Mouse (Mus musculus): Measurements from ENCODE around the gene Dennd4b.
"Not testable (repeated sequence)": the region's sequence is repeated elsewhere in the genome, so short reads cannot be mapped to it uniquely, and the experiment has no call there.

Gene Dennd4b

DNA sequence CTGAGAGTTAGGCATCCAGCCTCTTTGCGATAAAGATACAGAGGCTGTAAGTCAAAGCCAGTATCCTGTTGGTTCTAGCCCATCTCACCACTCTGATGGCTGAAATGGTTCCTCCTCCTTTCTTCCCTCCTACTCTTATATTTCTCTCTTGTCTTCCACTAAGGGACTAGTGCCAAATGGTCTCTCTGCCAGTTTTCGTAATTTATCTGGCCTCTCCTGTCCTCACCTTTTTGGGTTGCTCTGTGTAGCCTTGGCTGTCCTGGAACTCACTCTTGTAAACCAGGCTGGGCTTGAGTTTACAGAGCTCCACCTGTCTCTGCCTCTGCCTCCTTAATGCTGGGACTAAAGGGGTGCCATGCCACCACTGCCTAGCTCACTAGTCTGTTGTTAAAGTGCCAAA, 12.3 kb upstream of the Dennd4b start:
- in situ Hi-C loops (cut with MboI, MseI) = not testable (repeated sequence)

DNA sequence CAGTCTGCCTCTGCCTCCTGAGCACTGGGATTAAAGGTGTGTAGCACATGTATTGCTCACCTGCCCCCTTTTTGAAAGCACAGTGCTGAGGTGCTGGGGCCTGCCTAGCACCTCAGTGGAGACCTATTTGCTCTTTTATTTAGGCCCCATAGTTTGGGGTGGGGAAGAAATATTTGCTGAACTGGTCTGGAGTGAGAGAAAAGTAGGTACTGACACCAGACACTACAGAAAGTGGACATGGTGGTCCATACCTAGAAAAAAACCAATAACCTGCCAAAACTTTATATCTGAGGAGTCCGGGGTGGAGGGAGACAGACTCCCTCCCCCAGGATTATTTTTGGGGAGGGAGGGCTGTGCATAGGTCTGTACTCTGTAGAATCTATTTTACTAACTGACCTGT, 11.8 kb upstream of the Dennd4b start:
- in situ Hi-C loops (cut with MboI, MseI) = not testable (repeated sequence)

DNA sequence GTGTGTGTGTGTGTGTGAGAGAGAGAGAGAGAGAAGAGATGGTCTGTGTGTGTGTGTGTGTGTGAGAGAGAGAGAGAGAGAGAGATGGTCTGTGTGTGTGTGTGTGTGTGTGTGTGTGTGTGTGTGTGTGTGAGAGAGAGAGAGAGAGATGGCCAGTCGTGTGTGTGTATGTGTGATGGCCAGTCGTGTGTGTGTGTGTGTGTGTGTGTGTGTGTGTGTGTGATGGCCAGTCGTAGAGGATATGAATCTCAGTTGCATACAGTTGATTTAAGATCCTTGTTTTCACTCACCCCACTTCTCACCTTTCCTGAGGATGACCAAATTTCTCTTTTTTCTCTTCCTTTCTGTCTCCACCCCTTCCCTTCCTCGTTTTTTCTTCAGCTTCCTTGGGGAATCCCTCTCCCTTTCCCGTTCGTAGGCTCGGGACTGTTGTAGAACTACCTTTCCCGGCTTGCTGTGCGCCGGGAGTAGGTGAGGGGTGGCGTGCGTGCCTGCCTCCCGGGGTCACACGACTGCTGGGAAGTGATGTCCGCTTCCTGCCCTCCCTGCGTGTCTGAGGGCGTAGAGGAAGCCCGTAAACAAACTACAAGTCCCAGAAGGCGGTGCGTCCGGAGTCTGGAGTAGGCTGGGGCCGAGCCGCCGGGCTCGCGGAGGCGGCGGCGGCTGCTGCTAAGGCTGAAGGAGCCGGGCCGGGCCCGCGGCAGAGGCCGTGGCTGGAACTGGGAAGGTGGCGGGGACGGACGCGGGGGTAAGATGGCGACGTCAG, 11.1 kb upstream of the Dennd4b start, which contains the start of gene Crtc2:
Crtc2 (plus strand) TSS at position 511 of the 766 bp plus-strand sequence.
- in situ Hi-C loops (cut with MboI, MseI) = no loop called here

DNA sequence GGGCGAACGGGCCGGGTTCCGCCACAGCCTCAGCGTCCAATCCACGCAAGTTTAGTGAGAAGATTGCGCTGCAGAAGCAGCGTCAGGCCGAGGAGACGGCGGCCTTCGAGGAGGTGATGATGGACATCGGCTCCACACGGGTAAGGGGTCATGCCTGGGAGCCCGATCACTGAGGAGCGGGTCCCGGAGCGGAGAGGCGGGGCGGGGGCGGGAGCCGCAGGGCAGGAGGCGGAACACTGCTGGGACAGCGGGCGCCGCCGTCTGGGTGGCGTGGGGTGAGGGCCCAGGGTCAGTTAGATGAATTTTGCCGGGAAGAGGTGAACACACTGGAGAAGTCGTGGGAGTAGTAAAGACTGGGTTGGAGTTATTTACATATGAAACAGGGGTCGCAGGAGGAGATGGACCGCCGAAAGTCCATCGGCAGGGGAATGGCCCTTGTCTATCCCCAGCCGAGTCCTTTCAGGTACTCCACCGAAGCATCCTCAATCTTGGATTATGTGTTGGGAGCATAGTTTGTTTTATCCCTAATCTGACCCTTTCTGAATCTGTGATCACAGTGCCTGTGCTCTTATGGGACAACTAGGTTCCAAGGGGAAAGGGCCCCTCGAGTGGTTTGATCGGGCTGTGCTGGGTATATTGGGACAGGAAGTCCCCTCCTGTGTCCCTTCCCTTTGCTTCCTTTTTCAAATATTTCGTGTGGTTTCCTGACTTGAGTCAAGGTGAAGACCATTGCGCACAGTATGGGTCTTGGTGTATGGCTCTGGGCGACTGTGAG, 10.4 kb upstream of the Dennd4b start:
- in situ Hi-C loops (cut with MboI, MseI) = no loop called here

GRCm38 (mm10) chr3:90255194-90255565, 9.8 kb upstream of the Dennd4b start:
- in situ Hi-C loops (cut with MboI, MseI) = no loop called here

DNA sequence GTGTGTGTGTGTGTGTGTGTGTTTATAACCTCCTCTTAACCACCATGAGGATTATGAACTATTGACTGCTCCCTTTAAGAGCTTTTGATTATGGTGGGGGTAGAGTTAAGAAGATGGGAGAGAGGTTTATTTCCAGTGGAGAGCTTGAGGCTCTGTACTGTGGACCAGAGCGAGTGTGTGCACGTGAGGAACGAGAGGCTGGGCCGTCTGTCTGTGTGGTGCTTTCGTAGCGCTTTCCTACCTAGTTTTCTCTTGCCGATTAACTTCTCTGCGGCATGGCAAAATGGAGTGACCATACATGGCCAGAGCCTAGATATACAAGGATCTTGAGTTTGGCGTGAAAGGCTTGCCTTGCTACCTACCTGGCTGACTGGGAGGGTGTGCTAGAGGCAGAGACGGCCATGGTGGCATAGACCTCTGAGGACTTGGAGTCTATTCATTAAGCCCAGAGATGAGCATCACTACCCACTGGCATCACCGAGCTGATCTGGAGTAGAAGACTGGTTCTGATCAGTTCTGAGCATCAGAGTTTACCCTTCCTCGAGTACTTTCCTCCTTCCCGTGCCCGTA, 9.1 kb upstream of the Dennd4b start:
- in situ Hi-C loops (cut with MboI, MseI) = no loop called here

DNA sequence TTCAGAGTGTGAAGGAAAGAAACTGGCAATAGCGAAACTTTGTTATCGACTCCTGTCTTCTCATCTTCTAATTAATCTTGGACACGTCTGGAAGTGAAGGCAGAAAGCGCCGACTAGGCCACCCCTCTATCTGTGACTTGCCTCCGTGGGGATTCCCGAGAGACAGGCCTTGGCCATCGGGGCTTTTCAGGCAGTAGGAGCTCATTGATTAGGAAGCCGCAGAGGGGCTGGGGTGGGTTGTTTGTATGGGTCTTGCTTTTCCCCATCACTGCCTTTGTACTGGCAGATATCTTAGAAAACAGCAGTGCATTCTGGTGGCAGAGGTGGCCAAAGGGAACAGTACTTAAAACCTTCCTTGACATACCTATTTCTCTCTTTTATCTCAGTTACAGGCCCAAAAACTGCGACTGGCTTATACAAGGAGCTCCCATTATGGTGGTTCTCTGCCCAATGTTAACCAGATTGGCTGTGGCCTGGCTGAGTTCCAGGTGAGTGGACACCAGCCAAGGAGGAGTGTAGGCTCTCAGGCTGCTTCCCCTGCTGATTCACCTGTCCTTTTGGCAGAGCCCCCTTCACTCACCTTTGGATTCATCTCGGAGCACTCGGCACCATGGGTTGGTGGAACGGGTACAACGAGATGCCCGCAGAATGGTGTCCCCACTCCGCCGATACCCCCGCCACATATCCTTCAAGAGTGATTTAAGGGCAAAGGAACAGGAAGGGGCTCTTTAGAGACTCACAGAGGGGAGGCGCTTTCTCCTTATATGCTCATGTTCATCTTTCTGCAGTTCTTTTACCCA, 8.1 kb upstream of the Dennd4b start:
- in situ Hi-C loops (cut with MboI, MseI) = no loop called here

GRCm38 (mm10) chr3:90258521-90258920, 6.5 kb upstream of the Dennd4b start:
- in situ Hi-C loops (cut with MboI, MseI) = no loop called here

DNA sequence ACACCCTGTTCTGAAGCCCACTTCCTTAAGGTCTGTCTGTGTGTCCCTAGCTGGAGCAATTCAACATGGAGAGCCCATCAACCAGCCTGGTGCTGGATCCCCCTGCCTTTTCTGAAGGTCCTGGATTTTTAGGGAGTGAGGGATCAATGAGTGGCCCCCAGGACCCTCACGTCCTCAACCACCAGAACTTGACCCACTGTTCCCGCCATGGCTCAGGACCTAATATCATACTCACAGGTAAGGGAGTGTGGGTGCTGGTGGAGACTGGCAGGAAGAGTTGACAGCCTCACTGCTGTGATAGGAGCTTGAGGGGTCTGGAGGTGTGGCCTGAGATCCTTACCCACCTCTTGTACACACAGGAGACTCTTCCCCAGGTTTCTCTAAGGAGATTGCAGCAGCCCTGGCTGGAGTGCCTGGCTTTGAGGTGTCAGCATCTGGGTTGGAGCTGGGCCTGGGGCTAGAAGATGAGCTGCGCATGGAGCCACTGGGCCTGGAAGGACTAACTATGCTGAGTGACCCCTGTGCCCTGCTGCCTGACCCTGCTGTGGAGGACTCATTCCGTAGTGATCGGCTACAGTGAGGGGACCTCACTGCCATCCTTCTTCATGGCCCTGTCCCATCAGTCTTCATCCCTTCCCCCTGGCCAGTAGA, 1.7 kb upstream of the Dennd4b start:
- in situ Hi-C loops (cut with MboI, MseI) = loop anchor here (5.0 kb wide), 1 partner anchor 41 kb away; no protein-coding TSS in a partner anchor

GRCm38 (mm10) chr3:90264687-90265033, 325 bp upstream of the Dennd4b start:
- in situ Hi-C loops (cut with MboI, MseI) = loop anchor here (5.0 kb wide), 1 partner anchor 42 kb away; no protein-coding TSS in a partner anchor

DNA sequence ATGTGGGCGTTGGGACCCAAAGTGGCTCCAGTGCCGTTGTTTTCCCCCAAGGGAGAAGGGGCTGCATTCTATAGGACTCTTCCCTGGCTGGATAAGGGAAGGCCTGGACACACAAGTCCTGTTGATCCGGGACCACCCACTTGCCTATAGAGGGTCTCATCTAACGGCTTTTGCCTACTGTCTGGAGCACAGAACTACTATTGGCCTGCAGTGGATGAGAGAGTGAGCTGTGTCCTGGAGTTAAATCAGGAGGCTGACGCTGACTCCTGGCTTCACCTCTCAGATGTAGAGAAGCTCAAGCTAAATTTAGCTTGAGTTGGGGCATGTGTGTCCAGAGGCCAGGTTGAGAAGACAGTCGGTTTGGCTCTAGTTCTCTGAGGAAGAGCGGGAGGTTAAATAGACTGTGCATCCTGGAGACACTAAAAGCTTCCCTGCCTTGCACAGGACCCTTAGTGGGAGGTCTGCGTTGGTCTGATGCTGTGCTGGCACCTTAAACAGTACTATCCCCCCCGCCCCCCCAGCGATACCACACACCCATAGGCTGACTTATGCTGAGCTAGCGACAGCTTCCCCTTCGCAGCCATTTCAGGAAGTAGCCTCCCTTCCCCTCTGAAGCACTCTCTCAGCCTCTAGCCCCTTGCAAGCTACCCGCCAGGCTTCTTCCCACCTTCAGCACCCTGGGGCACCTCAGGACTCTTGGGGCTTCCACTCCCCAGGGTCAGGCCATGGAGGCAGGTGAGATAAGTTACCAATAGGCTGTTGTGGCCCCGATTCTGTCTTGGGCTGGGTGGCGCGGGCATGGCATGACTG, 1.2 kb downstream of the Dennd4b start:
- in situ Hi-C loops (cut with MboI, MseI) = no loop called here

DNA sequence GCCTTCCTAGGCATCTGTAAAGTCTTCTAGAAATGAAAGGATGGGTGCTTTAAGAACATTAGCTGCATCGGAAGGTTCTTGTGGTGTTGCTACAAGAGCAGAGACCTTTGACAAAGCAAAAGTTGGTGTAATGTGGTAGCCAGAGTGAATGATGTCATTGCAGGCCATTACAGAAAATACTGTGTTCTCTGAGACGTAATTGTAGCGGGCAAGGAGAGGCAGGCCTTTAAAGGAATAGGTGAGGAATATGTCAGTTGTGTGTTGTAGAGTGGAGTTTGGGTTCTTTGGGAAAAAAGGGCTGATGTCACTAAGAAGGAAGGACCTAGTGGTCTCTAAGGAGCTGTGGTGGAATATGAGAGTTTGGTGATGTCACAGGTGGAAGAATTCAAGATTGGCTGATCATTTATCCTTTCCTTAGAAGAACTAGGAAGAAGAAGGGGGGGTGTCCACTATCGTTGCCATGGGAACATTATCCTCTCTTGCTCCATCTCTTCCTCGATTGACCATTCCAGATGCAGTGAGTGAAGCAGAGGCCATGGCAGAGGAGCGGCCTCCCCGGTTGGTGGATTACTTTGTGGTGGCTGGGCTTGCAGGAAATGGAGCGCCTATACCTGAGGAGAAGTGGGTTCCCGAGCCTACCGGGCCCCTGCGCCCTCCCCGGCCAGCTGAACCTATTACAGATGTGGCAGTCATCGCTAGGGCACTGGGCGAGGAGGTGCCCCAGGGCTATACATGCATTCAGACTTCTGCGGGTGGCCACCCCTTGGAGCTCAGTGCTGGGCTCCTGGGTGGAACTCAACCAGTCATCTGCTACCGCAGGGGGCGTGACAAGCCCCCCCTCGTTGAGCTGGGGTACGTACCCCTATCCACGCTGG, 2.2 kb downstream of the Dennd4b start:
- in situ Hi-C loops (cut with MboI, MseI) = no loop called here

- in situ Hi-C loops (cut with MboI, MseI) = no loop called here
These were observed 3.2 kb downstream of the Dennd4b start for GRCm38 (mm10) chr3:90268190-90268589.

DNA sequence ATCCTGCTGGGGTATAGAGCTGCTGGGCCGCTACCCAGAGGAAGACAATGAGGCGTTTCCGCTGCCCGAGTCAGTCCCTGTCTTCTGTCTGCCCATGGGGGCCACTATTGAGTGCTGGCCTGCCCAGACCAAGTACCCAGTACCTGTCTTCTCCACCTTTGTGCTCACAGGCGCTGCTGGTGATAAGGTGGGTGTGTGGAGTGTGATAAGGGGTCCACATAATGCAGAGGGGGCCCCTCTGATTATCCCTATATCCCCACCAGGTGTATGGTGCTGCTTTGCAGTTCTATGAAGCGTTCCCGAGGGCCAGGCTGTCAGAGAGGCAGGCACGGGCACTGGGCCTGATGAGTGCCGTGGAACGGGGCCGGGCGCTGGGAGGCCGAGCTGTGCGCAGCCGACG, 4.0 kb downstream of the Dennd4b start:
- in situ Hi-C loops (cut with MboI, MseI) = no loop called here

- in situ Hi-C loops (cut with MboI, MseI) = no loop called here
These were observed 5.8 kb downstream of the Dennd4b start for GRCm38 (mm10) chr3:90270784-90271183.

DNA sequence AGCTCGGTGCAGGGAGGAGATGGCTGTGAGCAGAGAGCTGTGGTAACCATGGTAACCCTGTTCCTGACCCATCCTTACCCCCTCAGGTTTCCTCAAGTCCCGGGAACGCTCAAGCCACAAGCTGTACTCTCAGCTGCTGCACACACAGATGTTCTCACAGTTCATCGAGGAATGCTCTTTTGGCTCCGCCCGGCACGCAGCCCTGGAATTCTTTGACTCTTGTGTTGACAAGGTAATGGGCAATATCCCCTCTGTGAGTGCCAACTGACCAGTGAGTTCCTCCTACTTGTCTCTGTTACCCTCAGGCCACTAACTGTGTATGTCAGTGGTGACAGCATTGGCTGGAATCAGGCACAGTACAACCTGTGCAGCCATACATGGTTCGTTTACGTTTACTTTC, 7.2 kb downstream of the Dennd4b start:
- in situ Hi-C loops (cut with MboI, MseI) = no loop called here

DNA sequence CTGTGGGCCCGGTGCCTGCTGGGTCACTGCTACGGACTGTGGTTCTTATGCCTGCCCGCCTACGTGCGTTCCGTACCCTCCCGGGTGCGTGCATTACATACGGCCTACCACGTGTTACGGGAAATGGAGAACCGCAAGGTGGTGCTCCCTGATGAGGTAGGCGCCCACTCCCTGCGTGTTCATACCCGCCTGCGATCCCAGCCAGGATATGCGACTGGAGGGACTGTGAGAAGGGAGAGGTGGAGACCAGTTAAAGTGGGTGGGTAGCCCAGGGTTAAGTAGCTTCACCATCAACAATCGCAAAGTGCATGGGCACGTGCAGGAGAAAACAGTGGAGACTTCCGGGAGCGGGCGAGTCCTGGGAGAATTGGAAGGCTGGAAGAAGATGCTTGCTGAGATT, 8.9 kb downstream of the Dennd4b start:
- in situ Hi-C loops (cut with MboI, MseI) = no loop called here

- in situ Hi-C loops (cut with MboI, MseI) = no loop called here
These were observed 10.3 kb downstream of the Dennd4b start for GRCm38 (mm10) chr3:90275286-90275685.

DNA sequence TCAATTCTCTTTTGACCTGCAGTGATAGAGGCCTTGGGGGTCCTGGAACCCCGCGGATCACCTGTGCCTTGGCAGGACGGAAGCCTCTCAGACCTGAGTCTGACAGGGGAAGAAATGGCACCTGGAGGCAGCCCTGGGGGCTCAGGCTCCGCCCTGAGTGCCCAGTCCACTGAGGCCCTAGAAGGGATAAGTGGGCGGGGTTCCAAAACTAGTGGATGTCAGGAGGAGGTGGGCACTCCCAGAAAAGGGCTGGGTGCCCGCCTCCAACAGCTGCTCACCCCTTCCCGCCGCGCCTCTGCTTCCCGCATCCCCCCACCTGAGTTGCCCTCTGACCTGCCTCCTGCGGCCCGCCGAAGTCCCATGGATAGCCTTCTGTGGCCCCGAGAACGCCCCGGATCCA, 11.9 kb downstream of the Dennd4b start:
- in situ Hi-C loops (cut with MboI, MseI) = no loop called here

- in situ Hi-C loops (cut with MboI, MseI) = no loop called here
These were observed 12.8 kb downstream of the Dennd4b start for GRCm38 (mm10) chr3:90277793-90278192.
